Mouse (Mus musculus) spleen, adult 2 months (tissue): ENCODE data around the gene Rnf103. TPM values are rescaled to one million over a fixed set of nuclear protein-coding genes. Genes with fewer than 3 reads are reported as not detected.

Experiments used
- DNase-seq, 2 experiments: peaks; one replicate each; pipeline versions ENCODE4 v3.0.0 to v3.0.0-alpha.2; 2012 to 2021; ENCODE audit warnings: low spot score in 2 of 2, low read depth in 1 of 2
- H3K27ac ChIP-seq: fragments of 200-500 bp; 2 replicates; pipeline ENCODE4 v1.5.1; 2012; ENCODE audit warnings: low read length, inconsistent platforms; ENCODE audit not compliant: insufficient read depth
- H3K27me3 ChIP-seq: fragments of 200-500 bp; 2 replicates; pipeline ENCODE4 v1.6.1; 2012; ENCODE audit warnings: mild to moderate bottlenecking, moderate library complexity, low read length, inconsistent platforms; ENCODE audit not compliant: control insufficient read depth, insufficient read depth
- H3K36me3 ChIP-seq: fragments of 200-500 bp; 2 replicates; pipeline ENCODE4 v1.6.1; 2012; ENCODE audit warnings: mild to moderate bottlenecking, low read length, inconsistent platforms; ENCODE audit not compliant: control insufficient read depth, insufficient read depth
- H3K4me1 ChIP-seq: fragments of 200-500 bp; 2 replicates; pipeline ENCODE4 v1.6.1; 2011; ENCODE audit warnings: inconsistent platforms; ENCODE audit not compliant: control insufficient read depth, insufficient read depth, insufficient read length
- H3K4me3 ChIP-seq: fragments of 200-500 bp; 2 replicates; pipeline ENCODE4 v1.5.1; 2011; ENCODE audit warnings: mild to moderate bottlenecking, inconsistent platforms; ENCODE audit not compliant: insufficient read depth, insufficient read length; ENCODE audit errors: extremely low read depth
- CTCF ChIP-seq: fragments of 200-500 bp; IDR thresholded peaks from 2 replicates; pipeline ENCODE4 v1.5.1; 2011; ENCODE audit warnings: mild to moderate bottlenecking, inconsistent platforms; ENCODE audit not compliant: insufficient read depth, insufficient read length, insufficient replicate concordance; ENCODE audit errors: extremely low read depth
- POLR2A ChIP-seq: fragments of 200-500 bp; IDR thresholded peaks from 2 replicates; pipeline ENCODE4 v1.6.1; 2011; ENCODE audit warnings: low read depth, low read length, inconsistent platforms
- WGBS: fragments of 180-500 bp; shearing (Covaris S2); methylation state at CpG from one replicate; pipeline ENCODE4 v1.1.7; 2018; 5-methylcytosine and 5-hydroxymethylcytosine counted together
- polyA plus RNA-seq: library from polyadenylated mRNA; depleted of rRNA; stranded (reverse); fragments of >200 nt; gene quantifications from 2 replicates; pipeline ENCODE4 v1.2.3, GENCODE M21; 2012

Gene Rnf103
- polyA plus RNA-seq, 1 experiment = 7.3 TPM

DNA sequence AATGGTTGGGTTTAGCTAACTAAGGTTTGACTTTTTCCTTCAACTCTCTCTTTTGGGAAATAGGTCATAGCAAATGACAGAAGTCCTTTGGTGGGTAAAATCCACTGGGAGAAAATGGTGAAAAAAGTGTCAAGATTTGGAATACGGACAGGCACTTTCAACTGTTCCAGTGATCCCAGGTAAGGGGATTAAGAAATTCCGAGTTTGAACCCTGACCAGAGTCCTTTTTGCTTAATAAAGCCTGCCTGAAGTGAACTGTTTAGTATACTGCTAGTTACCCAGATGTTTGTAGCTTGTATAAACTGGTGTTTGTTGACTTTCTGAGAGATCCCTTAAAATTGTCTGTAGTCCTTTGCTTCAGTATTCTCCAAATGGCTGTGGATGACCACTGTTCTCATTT is 12.0 kb downstream of the Rnf103 start:
- Histone ChIP-seq H3K27me3 (no peaks in the 10 kb centered on the region), H3K4me1 (no peaks in the 10 kb centered on the region), H3K36me3 (peaks cover 10% of the 10 kb centered on the region), H3K27ac (no peak overlapping the region), H3K4me3 (no peak overlapping the region)
- DNase-seq = no peak
- TF ChIP-seq CTCF = no peak
- TF ChIP-seq POLR2A = no peak
- WGBS = 93% methylated on average over 2 of the region's 2 CpGs

DNA sequence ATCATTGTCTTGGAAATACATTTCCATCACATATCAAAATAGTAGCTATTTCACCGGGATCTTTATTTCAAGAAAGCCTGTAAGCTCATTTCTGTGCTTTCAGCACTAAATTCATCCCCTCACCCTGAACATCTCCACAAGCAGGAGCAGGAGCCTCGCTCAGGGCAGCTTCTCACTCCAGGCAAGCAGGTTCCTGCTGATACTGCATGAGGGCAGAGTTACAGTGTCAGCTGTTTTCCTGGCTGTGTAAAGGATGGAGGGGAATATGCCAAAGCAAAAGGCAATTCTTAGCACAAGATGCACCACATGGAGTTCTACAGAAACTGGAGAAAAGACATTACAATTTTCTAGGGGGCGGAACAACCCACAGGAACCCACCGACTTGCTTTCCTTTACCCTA is 25.8 kb downstream of the Rnf103 start:
- no peak overlapping the region for H3K4me3 ChIP-seq
- WGBS = 90% methylated on average over 4 of the region's 4 CpGs
- TF ChIP-seq CTCF (no peak), POLR2A (no peak)
- no peaks in the 10 kb centered on the region for H3K27me3 ChIP-seq
- H3K27ac ChIP-seq = no peak overlapping the region
- H3K36me3 ChIP-seq = no peaks in the 10 kb centered on the region
- H3K4me1 ChIP-seq = no peaks in the 10 kb centered on the region
- no peak for DNase-seq

DNA sequence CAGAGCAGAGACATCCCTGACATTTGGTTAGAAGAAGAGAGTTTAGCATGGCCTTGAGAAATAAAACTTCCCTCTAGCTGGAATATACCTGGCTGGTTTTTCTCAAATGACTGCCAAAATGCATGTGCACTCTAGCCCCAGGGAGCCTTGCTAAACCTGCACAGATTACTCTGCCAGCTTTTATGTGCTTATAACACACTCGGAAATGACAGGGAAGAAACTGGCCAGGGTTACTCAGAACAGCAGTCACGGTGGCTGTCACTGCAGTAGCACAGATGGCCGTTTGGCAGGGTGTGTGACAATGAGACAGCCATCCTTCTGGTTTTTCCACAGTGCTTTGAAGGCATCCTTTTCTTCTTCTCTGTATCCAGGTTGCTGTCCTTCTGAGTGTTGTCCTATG is 31.9 kb downstream of the Rnf103 start:
- no peaks in the 10 kb centered on the region for H3K27me3 ChIP-seq
- H3K36me3 ChIP-seq = no peaks in the 10 kb centered on the region
- TF ChIP-seq POLR2A = no peak
- no peak for TF ChIP-seq CTCF
- H3K4me3 ChIP-seq = no peak overlapping the region
- 90% methylated on average over 3 of the region's 3 CpGs for WGBS
- DNase-seq = no peak
- H3K4me1 ChIP-seq = no peaks in the 10 kb centered on the region
- H3K27ac ChIP-seq = no peak overlapping the region

DNA sequence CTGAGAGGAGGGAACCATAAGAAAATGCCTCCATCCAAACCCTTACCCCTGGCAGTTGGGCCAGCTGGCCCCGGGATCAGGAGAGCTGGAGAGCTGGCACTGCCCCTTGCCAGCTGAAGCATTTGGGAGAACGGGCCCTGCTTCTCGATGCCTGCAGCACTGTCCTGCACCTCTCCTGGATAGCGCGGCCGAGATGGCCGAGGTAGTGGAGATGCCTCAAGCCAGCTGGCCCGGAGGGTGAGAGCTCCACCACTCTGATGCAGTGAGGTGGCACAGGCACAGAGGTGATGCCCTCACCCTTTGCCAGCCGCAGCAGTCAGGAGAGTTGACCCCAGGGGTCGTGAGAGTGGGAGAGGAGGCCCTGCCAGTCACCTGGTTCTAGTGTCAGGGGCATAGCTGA is 33.4 kb downstream of the Rnf103 start:
- H3K4me3 ChIP-seq = no peak overlapping the region
- 94% methylated on average over 10 of the region's 10 CpGs for WGBS
- no peaks in the 10 kb centered on the region for H3K4me1 ChIP-seq
- TF ChIP-seq POLR2A (no peak), CTCF (no peak)
- H3K27me3 ChIP-seq = no peaks in the 10 kb centered on the region
- no peaks in the 10 kb centered on the region for H3K36me3 ChIP-seq
- H3K27ac ChIP-seq = no peak overlapping the region
- DNase-seq = no peak

DNA sequence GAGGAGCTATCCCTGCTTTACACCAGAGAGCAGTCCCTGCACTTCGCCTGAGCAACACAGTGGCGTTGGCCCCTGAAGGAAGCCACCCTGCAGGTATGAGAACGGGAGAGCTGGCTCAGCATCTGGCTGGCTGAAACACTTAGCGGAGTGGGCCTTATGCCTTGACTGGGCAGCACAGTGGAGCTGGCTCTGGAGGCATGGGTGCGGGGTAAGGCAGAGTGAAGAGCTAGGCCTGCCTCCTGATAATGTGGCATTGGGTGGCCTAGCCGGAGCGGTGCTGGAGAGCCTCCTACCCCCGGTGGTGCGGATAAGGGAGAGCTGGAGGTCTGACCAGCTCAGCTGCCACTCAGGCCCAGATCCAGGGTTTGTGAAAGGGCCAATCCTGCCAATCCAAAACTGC is 34.1 kb downstream of the Rnf103 start:
- no peak overlapping the region for H3K4me3 ChIP-seq
- H3K36me3 ChIP-seq = no peaks in the 10 kb centered on the region
- TF ChIP-seq CTCF (no peak), POLR2A (no peak)
- WGBS = 94% methylated on average over 9 of the region's 9 CpGs
- no peaks in the 10 kb centered on the region for H3K27me3 ChIP-seq
- DNase-seq = no peak
- H3K27ac ChIP-seq = no peak overlapping the region
- H3K4me1 ChIP-seq = no peaks in the 10 kb centered on the region

DNA sequence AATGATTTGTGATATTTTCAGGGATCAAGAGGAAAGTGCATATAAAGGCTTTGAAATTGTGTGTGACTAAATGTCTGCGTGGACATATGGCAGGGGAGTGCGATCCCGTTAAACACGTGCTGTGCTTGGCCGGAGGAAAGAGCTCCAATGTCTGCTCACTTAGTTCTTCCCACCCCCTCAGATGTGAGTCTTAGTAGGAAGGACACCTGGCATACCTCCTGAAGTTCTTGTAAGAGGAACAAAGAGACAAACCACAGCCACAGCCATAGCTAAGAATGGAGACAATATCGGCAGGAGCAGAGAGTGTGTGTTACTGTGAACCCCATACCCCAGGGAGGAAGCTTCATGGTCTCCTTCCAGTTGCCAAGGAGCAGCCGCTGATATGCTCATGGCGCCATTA is 36.5 kb downstream of the Rnf103 start:
- no peak for DNase-seq
- Histone ChIP-seq H3K36me3 (no peaks in the 10 kb centered on the region), H3K4me1 (no peaks in the 10 kb centered on the region), H3K27me3 (no peaks in the 10 kb centered on the region), H3K27ac (no peak overlapping the region), H3K4me3 (no peak overlapping the region)
- no peak for TF ChIP-seq POLR2A
- TF ChIP-seq CTCF = no peak
- WGBS = 78% methylated on average over 8 of the region's 8 CpGs

DNA sequence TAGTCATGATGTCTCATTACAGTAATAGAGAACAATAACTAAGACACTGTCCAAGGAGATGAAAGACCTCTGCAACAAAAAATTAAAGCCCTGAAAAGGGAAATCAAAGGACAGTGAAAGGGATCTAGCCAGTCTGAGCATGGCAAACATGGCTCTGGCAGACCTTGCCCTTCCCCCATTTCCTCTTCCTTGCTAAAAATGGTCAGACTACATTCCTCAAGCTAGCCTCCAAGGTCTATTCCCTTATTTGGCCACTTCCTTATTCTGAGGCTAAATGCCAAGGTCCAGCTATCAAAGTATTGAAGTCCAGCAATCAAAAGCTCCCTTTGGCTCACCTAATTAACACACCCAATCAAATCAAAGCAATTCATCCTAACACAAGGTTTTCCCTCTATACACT is 43.6 kb downstream of the Rnf103 start:
- TF ChIP-seq CTCF = no peak
- no peak for TF ChIP-seq POLR2A

More for the DNA sequence above, 43.6 kb downstream of the Rnf103 start:
- no peak for DNase-seq
- no peak overlapping the region for H3K27ac ChIP-seq
- H3K4me1 ChIP-seq = no peaks in the 10 kb centered on the region
- no peaks in the 10 kb centered on the region for H3K36me3 ChIP-seq
- H3K4me3 ChIP-seq = no peak overlapping the region
- H3K27me3 ChIP-seq = no peaks in the 10 kb centered on the region
